Mouse (Mus musculus): ENCODE measurements around the gene 9030025P20Rik. TPM values are rescaled to one million over a fixed set of nuclear protein-coding genes. Genes with fewer than 3 reads are reported as not detected.
"Not testable (repeated sequence)": the region's sequence is repeated elsewhere in the genome, so short reads cannot be mapped to it uniquely, and the experiment has no call there.

Gene 9030025P20Rik
- polyA plus RNA-seq, 1 experiment from 2014 or later: 9.4 TPM

GRCm38 (mm10) chr17:15009088-15009487 lies 30.8 kb downstream of the 9030025P20Rik start:
- not testable (repeated sequence) for H3K27ac ChIP-seq; DNase-seq (ENCODE audit: low spot score); H3K4me1 ChIP-seq; H3K4me3 ChIP-seq; H3K9me3 ChIP-seq; H3K36me3 ChIP-seq; H3K27me3 ChIP-seq (ENCODE audit: insufficient read depth, poor library complexity, severe bottlenecking)
- WGBS: no CpG with 5 or more reads among the region's 3 CpGs

GRCm38 (mm10) chr17:15009706-15010413 lies 31.6 kb downstream of the 9030025P20Rik start, which contains the start of gene Gm3435:
Gm3435 (plus strand) TSS chr17:15010176.
- not testable (repeated sequence) for H3K4me3 ChIP-seq; H3K27me3 ChIP-seq (ENCODE audit: insufficient read depth, poor library complexity, severe bottlenecking); DNase-seq (ENCODE audit: low spot score); H3K27ac ChIP-seq; H3K9me3 ChIP-seq; H3K4me1 ChIP-seq; H3K36me3 ChIP-seq
- no CpG with 5 or more reads among the region's 60 CpGs for WGBS

GRCm38 (mm10) chr17:15021503-15022220 lies 43.4 kb downstream of the 9030025P20Rik start:
- H3K4me3 ChIP-seq; H3K4me1 ChIP-seq; H3K27ac ChIP-seq; H3K27me3 ChIP-seq (ENCODE audit: insufficient read depth, poor library complexity, severe bottlenecking); H3K36me3 ChIP-seq; H3K9me3 ChIP-seq: not testable (repeated sequence)
- 84% methylated on average over 3 of the region's 3 CpGs for WGBS
- peak; percentile 36 for DNase-seq (ENCODE audit: low spot score)

GRCm38 (mm10) chr17:15023878-15024492 lies 45.7 kb downstream of the 9030025P20Rik start:
- not testable (repeated sequence) for DNase-seq (ENCODE audit: low spot score); H3K9me3 ChIP-seq; H3K27me3 ChIP-seq (ENCODE audit: insufficient read depth, poor library complexity, severe bottlenecking); H3K4me3 ChIP-seq; H3K4me1 ChIP-seq; H3K36me3 ChIP-seq; H3K27ac ChIP-seq
- WGBS: no CpG with 5 or more reads among the region's 97 CpGs

- not testable (repeated sequence) for DNase-seq (ENCODE audit: low spot score); H3K9me3 ChIP-seq; H3K36me3 ChIP-seq; H3K4me1 ChIP-seq; H3K27ac ChIP-seq; H3K27me3 ChIP-seq (ENCODE audit: insufficient read depth, poor library complexity, severe bottlenecking); H3K4me3 ChIP-seq
- no CpG with 5 or more reads among the region's 48 CpGs for whole genome bisulfite sequencing
These were observed 46.4 kb downstream of the 9030025P20Rik start for GRCm38 (mm10) chr17:15024502-15025193.

- not testable (repeated sequence) for H3K27me3 ChIP-seq (ENCODE audit: insufficient read depth, poor library complexity, severe bottlenecking); H3K4me3 ChIP-seq; DNase-seq (ENCODE audit: low spot score); H3K36me3 ChIP-seq; H3K4me1 ChIP-seq; H3K9me3 ChIP-seq; H3K27ac ChIP-seq
- no CpG with 5 or more reads among the region's 6 CpGs for WGBS
These were observed 47.2 kb downstream of the 9030025P20Rik start for GRCm38 (mm10) chr17:15025513-15025912.

GRCm38 (mm10) chr17:15031414-15031813 lies 53.1 kb downstream of the 9030025P20Rik start:
- not testable (repeated sequence) for H3K4me3 ChIP-seq; H3K27me3 ChIP-seq (ENCODE audit: insufficient read depth, poor library complexity, severe bottlenecking); H3K9me3 ChIP-seq; H3K27ac ChIP-seq; H3K36me3 ChIP-seq; DNase-seq (ENCODE audit: low spot score); H3K4me1 ChIP-seq
- WGBS: no CpG with 5 or more reads among the region's 4 CpGs

GRCm38 (mm10) chr17:15040455-15040854 lies 62.2 kb downstream of the 9030025P20Rik start:
- not testable (repeated sequence) for H3K27me3 ChIP-seq (ENCODE audit: insufficient read depth, poor library complexity, severe bottlenecking); DNase-seq (ENCODE audit: low spot score); H3K4me1 ChIP-seq; H3K4me3 ChIP-seq; H3K27ac ChIP-seq; H3K9me3 ChIP-seq; H3K36me3 ChIP-seq
- no CpG with 5 or more reads among the region's 3 CpGs for WGBS

Other genes with a start within 250 kb of the 9030025P20Rik start
- gene Wdr27, start 35.3 kb upstream of the 9030025P20Rik start, polyA plus RNA-seq (2016; fragmentation: Nextera tagmentation; extraction: Ambion mirVana): 3.2 TPM in 2 replicates
- gene 1600012H06Rik, start 35.3 kb upstream of the 9030025P20Rik start, polyA plus RNA-seq (2016; fragmentation: Nextera tagmentation; extraction: Ambion mirVana): 29.8 and 32.8 TPM in 2 replicates
- 18.9 and 33.3 TPM in 2 replicates for gene Phf10, start 17.2 kb upstream of the 9030025P20Rik start, polyA plus RNA-seq (2016; fragmentation: Nextera tagmentation; extraction: Ambion mirVana)
- gene Gm3417, start 322 bp downstream of the 9030025P20Rik start, polyA plus RNA-seq (2016; fragmentation: Nextera tagmentation; extraction: Ambion mirVana): 0.92 TPM in 1 of 2 replicates, not detected in the other
- gene Gm3435, start 31.7 kb downstream of the 9030025P20Rik start, polyA plus RNA-seq (2016; fragmentation: Nextera tagmentation; extraction: Ambion mirVana): 4.7 and 6.1 TPM in 2 replicates
- gene Ermard, start 62.7 kb downstream of the 9030025P20Rik start, polyA plus RNA-seq (2016; fragmentation: Nextera tagmentation; extraction: Ambion mirVana): 67.6 and 80.2 TPM in 2 replicates
- 0.60 and 0.83 TPM in 2 replicates for gene Tcte3, start 63.0 kb downstream of the 9030025P20Rik start, polyA plus RNA-seq (2016; fragmentation: Nextera tagmentation; extraction: Ambion mirVana)
- 2.7 and 3.2 TPM in 2 replicates for gene Gm3448, start 63.1 kb downstream of the 9030025P20Rik start, polyA plus RNA-seq (2016; fragmentation: Nextera tagmentation; extraction: Ambion mirVana)

Data from heart, embryonic 10.5 days (tissue).